8 mouse cellular contexts compared by ENCODE assay signal in genomic region chr10:120428430-120429198, GRCm38 (mm10). TPM values are rescaled to one million over a fixed set of nuclear protein-coding genes. Genes with fewer than 3 reads are reported as not detected.
DNase-seq lines count a peak whose midpoint lies in the region; ATAC-seq lines count a peak whose summit lies in the region.

No protein-coding gene starts in this region.

- peak; percentile 31; the same call in 1 of the 2 replicates for ATAC-seq in embryonic facial prominence, embryonic 12.5 days (ENCODE audit: insufficient number of reproducible peaks, insufficient read depth, low FRiP score, low TSS enrichment)
- ATAC-seq in stomach, embryonic 16.5 days (ENCODE audit: insufficient read depth, low FRiP score): peak; percentile 49; the same call in 1 of the 2 replicates

- peaks cover 70% of the 10 kb centered on the region for H3K4me1 ChIP-seq in embryonic facial prominence, embryonic 12.5 days
- H3K4me1 ChIP-seq in heart, embryonic 10.5 days: peaks cover 67% of the 10 kb centered on the region
- H3K4me1 ChIP-seq in stomach, embryonic 16.5 days (ENCODE audit: control insufficient read depth, insufficient read depth, low read length): peaks cover 63% of the 10 kb centered on the region

- peak overlapping the region; percentile 52 for H3K27ac ChIP-seq in embryonic facial prominence, embryonic 12.5 days
- peak overlapping the region; percentile 66; the same call in 1 of the 2 replicates for H3K27ac ChIP-seq in heart, embryonic 10.5 days
- peak overlapping the region; percentile 66 for H3K27ac ChIP-seq in stomach, embryonic 16.5 days (ENCODE audit: low read length)

- H3K9me3 ChIP-seq in embryonic facial prominence, embryonic 12.5 days: no peaks in the 10 kb centered on the region
- no peaks in the 10 kb centered on the region for H3K9me3 ChIP-seq in heart, embryonic 10.5 days
- H3K9me3 ChIP-seq in stomach, embryonic 16.5 days (replicated peaks; ENCODE audit: control insufficient read depth, low read length): no peaks in the 10 kb centered on the region

- peaks cover 17% of the 10 kb centered on the region for H3K36me3 ChIP-seq in embryonic facial prominence, embryonic 12.5 days
- H3K36me3 ChIP-seq in heart, embryonic 10.5 days: peaks cover 28% of the 10 kb centered on the region
- no peaks in the 10 kb centered on the region for H3K36me3 ChIP-seq in stomach, embryonic 16.5 days (ENCODE audit: control insufficient read depth, insufficient read depth, low read length)

- peak overlapping the region; percentile 17; the same call in 1 of the 2 replicates for H3K9ac ChIP-seq in embryonic facial prominence, embryonic 12.5 days
- peak overlapping the region; percentile 42 for H3K9ac ChIP-seq in stomach, embryonic 16.5 days (ENCODE audit: low read length)

- 62% methylated on average over 33 of the region's 33 CpGs for WGBS in embryonic facial prominence, embryonic 12.5 days
- WGBS in heart, embryonic 10.5 days: 79% methylated on average over 33 of the region's 33 CpGs
- WGBS in stomach, embryonic 16.5 days: 53% methylated on average over 33 of the region's 33 CpGs

- no peaks in the 10 kb centered on the region for H3K27me3 ChIP-seq in embryonic facial prominence, embryonic 12.5 days
- H3K27me3 ChIP-seq in heart, embryonic 10.5 days (ENCODE audit: insufficient read depth, poor library complexity, severe bottlenecking): no peaks in the 10 kb centered on the region
- no peaks in the 10 kb centered on the region for H3K27me3 ChIP-seq in stomach, embryonic 16.5 days (ENCODE audit: control insufficient read depth, insufficient read depth, low read length)

- H3K4me2 ChIP-seq in embryonic facial prominence, embryonic 12.5 days (replicated peaks): no peak overlapping the region
- peak overlapping the region; percentile 40 for H3K4me2 ChIP-seq in stomach, embryonic 16.5 days (ENCODE audit: low read depth, low read length)

- no peak overlapping the region for H3K4me3 ChIP-seq in embryonic facial prominence, embryonic 12.5 days
- no peak overlapping the region for H3K4me3 ChIP-seq in heart, embryonic 10.5 days
- no peak overlapping the region for H3K4me3 ChIP-seq in stomach, embryonic 16.5 days (replicated peaks; ENCODE audit: low read length)

- peak; percentile 76 for DNase-seq in 3T3-L1 (ENCODE audit: low read depth, low spot score)
- peak; percentile 34 for DNase-seq in adrenal gland, adult 18-20 months (ENCODE audit: low spot score in 2 of 2)
- no peak for DNase-seq in heart, embryonic 10.5 days (ENCODE audit: low spot score)
- peak; percentile 26 to 32 for DNase-seq in kidney, postnatal 36 days
- DNase-seq in lung, postnatal 4 days: peak; percentile 33 to 72
- no peak for DNase-seq in spleen, adult 12 weeks (ENCODE audit: low spot score)

RNA-seq across cellular contexts. Expression of gene Hmga2, which starts 47.7 kb away (rescaled TPM):
- 1 to 10 TPM; 2.0 to 4.0 TPM for total RNA-seq in adrenal gland, adult 18-20 months (2021)
- 89.2 and 100 TPM in 2 replicates for polyA plus RNA-seq in embryonic facial prominence, embryonic 12.5 days (2016; fragmentation: Nextera tagmentation; extraction: Ambion mirVana)
- polyA plus RNA-seq in heart, embryonic 10.5 days (2016; fragmentation: Nextera tagmentation; extraction: Ambion mirVana): 33.2 and 82.1 TPM in 2 replicates
- 15.8 and 17.7 TPM in 2 replicates for polyA plus RNA-seq in stomach, embryonic 16.5 days (2015; fragmentation: Nextera tagmentation; extraction: Ambion mirVana)

Comparison
In these comparisons a context has a peak if more than half of its experiments do, and no peak if none do; other contexts are left out.
1. DNase-seq: peak in 3T3-L1 (single experiment), adrenal gland, adult 18-20 months (2 of 2), kidney, postnatal 36 days (2 of 2) and lung, postnatal 4 days (2 of 2); none in heart, embryonic 10.5 days (single experiment) and spleen, adult 12 weeks (single experiment).
2. Peak in every context shown above with its lines, with median percentiles within 50 percentile points of each other: H3K27ac ChIP-seq.